Comparison of ENCODE assay signal across 19 mouse cellular contexts in the genomic region with DNA sequence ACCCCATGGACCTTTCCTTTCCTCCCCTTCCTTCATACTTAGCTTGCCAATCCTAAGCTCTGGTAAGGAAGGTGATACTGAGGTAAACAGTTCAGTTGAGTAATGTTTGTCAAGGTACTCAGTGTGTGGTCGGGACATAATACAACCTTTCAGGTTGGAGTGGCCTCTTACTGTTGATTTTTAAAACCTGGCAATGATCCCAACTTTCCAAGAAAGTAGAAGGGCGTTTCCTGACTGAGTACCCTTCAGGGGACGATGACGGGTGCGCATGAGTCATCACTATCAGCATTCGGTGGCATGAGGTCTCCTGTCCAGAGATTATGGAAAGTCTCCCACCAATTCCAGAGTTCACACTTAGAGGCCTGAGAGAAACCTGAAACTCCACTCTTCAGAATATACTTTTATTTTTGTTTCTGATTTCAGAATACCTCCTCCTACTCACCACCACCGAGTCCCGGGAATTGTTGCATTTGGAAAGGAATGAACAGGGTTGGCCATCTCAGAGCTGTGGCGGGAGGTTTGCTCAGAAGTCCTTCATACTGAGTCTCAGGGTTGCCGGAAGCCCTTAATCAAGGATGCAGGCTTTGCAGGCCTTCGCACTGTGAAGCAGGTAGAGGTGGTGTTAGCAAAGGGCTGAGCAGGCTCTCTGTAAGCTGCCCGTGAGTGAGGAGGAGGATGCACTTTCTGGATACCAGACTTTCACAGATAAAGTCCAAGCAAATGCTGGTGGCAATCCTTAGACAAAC. TPM values are rescaled to one million over a fixed set of nuclear protein-coding genes. Genes with fewer than 3 reads are reported as not detected.
DNase-seq lines count a peak whose midpoint lies in the region; ATAC-seq lines count a peak whose summit lies in the region.
"Had no signal": no experiment of that assay in that cellular context is flagged by ENCODE, and none has a peak within 500 bp of the region (broad histone marks: within the 10 kb centered on the region; RNA-seq: fewer than 3 reads in every experiment).

No protein-coding gene starts in this region.

- ATAC-seq in embryonic facial prominence, embryonic 14.5 days (ENCODE audit: low read depth), result no peak
- ATAC-seq in lung, embryonic 16.5 days (ENCODE audit: low read depth), result peak; percentile 91
- ATAC-seq in stomach, embryonic 15.5 days (ENCODE audit: insufficient read depth, low FRiP score, low read depth), result peak; percentile 92
- ATAC-seq: activated CD4-positive, CD25-positive, alpha-beta regulatory T cell, adult 4 months; forebrain, postnatal 0 days; hindbrain, postnatal 0 days; liver, postnatal 0 days had no signal

- H3K9me3 ChIP-seq in embryonic facial prominence, embryonic 14.5 days (ENCODE audit: control insufficient read depth, low read length), result no peaks in the 10 kb centered on the region
- H3K9me3 ChIP-seq in embryonic facial prominence, embryonic 10.5 days, result no peaks in the 10 kb centered on the region
- H3K9me3 ChIP-seq in lung, embryonic 16.5 days (ENCODE audit: control insufficient read depth, low read length), result no peaks in the 10 kb centered on the region
- H3K9me3 ChIP-seq in stomach, embryonic 15.5 days, result no peaks in the 10 kb centered on the region
- H3K9me3 ChIP-seq: limb, embryonic 12.5 days had no signal

- H3K27ac ChIP-seq in embryonic facial prominence, embryonic 14.5 days (replicated peaks; ENCODE audit: low read depth, low read length), result no peak overlapping the region
- H3K27ac ChIP-seq in embryonic facial prominence, embryonic 10.5 days (replicated peaks), result no peak overlapping the region
- H3K27ac ChIP-seq in lung, embryonic 16.5 days (ENCODE audit: low read length), result peak overlapping the region; percentile 76
- H3K27ac ChIP-seq in stomach, embryonic 15.5 days, result peak overlapping the region; percentile 55; the same call in 1 of the 2 replicates
- H3K27ac ChIP-seq: hindbrain, postnatal 0 days; limb, embryonic 12.5 days had no signal

- H3K27me3 ChIP-seq in embryonic facial prominence, embryonic 14.5 days (replicated peaks; ENCODE audit: control insufficient read depth, insufficient read depth, low read length), result no peaks in the 10 kb centered on the region
- H3K27me3 ChIP-seq in embryonic facial prominence, embryonic 10.5 days (replicated peaks; ENCODE audit: low read depth, poor library complexity, severe bottlenecking), result no peaks in the 10 kb centered on the region
- no peaks in the 10 kb centered on the region for H3K27me3 ChIP-seq in lung, embryonic 16.5 days (ENCODE audit: control insufficient read depth, insufficient read depth, low read depth, low read length)
- H3K27me3 ChIP-seq in stomach, embryonic 15.5 days (replicated peaks), result no peaks in the 10 kb centered on the region
- H3K27me3 ChIP-seq: limb, embryonic 12.5 days had no signal

- no peaks in the 10 kb centered on the region for H3K4me1 ChIP-seq in embryonic facial prominence, embryonic 14.5 days (ENCODE audit: control insufficient read depth, insufficient read depth, low read length)
- no peaks in the 10 kb centered on the region for H3K4me1 ChIP-seq in embryonic facial prominence, embryonic 10.5 days
- H3K4me1 ChIP-seq in lung, embryonic 16.5 days (replicated peaks; ENCODE audit: control insufficient read depth, insufficient read depth, low read length), result 0 out of 2 replicates have a peak, but pooled peaks cover 2% of the 10 kb centered on the region
- no peaks in the 10 kb centered on the region for H3K4me1 ChIP-seq in stomach, embryonic 15.5 days

- 74% methylated on average over 12 of the region's 12 CpGs for WGBS in embryonic facial prominence, embryonic 14.5 days
- 89% methylated on average over 12 of the region's 12 CpGs for WGBS in embryonic facial prominence, embryonic 10.5 days
- WGBS in lung, embryonic 16.5 days, result 32% methylated on average over 12 of the region's 12 CpGs
- WGBS in stomach, embryonic 15.5 days, result 51% methylated on average over 12 of the region's 12 CpGs

- DNase-seq in embryonic facial prominence, embryonic 14.5 days (ENCODE audit: low spot score), result peak; percentile 55
- no peak for DNase-seq in embryonic facial prominence, embryonic 10.5 days (ENCODE audit: low spot score)
- DNase-seq in adrenal gland, postnatal 36 days, result peak; percentile 29 to 46
- DNase-seq in thymus, adult 18-20 months, result no peak
- DNase-seq in layer of hippocampus, adult 9-11 months, result no peak
- DNase-seq in heart, postnatal 25 days (ENCODE audit: low spot score), result no peak
- DNase-seq: cerebellum, adult 9-10 months; embryo, embryonic 11 days; forebrain, postnatal 0 days; gastrocnemius, postnatal 10 days; heart, postnatal 36 days; liver, postnatal 0 days; right cerebral cortex, postnatal 14 days had no signal

- H3K36me3 ChIP-seq in embryonic facial prominence, embryonic 14.5 days (ENCODE audit: control insufficient read depth, insufficient read depth, low read length), result no peaks in the 10 kb centered on the region
- no peaks in the 10 kb centered on the region for H3K36me3 ChIP-seq in embryonic facial prominence, embryonic 10.5 days (replicated peaks)
- no peaks in the 10 kb centered on the region for H3K36me3 ChIP-seq in lung, embryonic 16.5 days (ENCODE audit: control insufficient read depth, insufficient read depth, low read length)
- H3K36me3 ChIP-seq in stomach, embryonic 15.5 days, result no peaks in the 10 kb centered on the region
- H3K36me3 ChIP-seq: limb, embryonic 12.5 days had no signal

- H3K9ac ChIP-seq in embryonic facial prominence, embryonic 14.5 days (ENCODE audit: low read depth, low read length), result no peak overlapping the region
- no peak overlapping the region for H3K9ac ChIP-seq in lung, embryonic 16.5 days (ENCODE audit: low read length)
- H3K9ac ChIP-seq in stomach, embryonic 15.5 days, result no peak overlapping the region
- H3K9ac ChIP-seq: forebrain, postnatal 0 days; limb, embryonic 12.5 days; liver, postnatal 0 days had no signal

- no peak overlapping the region for H3K4me3 ChIP-seq in embryonic facial prominence, embryonic 14.5 days (ENCODE audit: low read depth, low read length)
- no peak overlapping the region for H3K4me3 ChIP-seq in embryonic facial prominence, embryonic 10.5 days
- no peak overlapping the region for H3K4me3 ChIP-seq in lung, embryonic 16.5 days (ENCODE audit: low read length)
- H3K4me3 ChIP-seq in stomach, embryonic 15.5 days (replicated peaks), result no peak overlapping the region
- H3K4me3 ChIP-seq: limb, embryonic 12.5 days had no signal

- no peak overlapping the region for H3K4me2 ChIP-seq in embryonic facial prominence, embryonic 14.5 days (ENCODE audit: low read depth, low read length)
- H3K4me2 ChIP-seq in lung, embryonic 16.5 days (ENCODE audit: low read depth, low read length), result no peak overlapping the region; the same call in 1 of the 2 replicates
- no peak overlapping the region for H3K4me2 ChIP-seq in stomach, embryonic 15.5 days
- H3K4me2 ChIP-seq: limb, embryonic 12.5 days; midbrain, embryonic 11.5 days had no signal

- intact Hi-C loops in heart, postnatal 25 days (cut with DNase I), result no loop called here

RNA-seq across cellular contexts. Expression of a gene that starts 20.6 kb away (rescaled TPM):
- polyA plus RNA-seq in embryonic facial prominence, embryonic 14.5 days (2014; fragmentation: Nextera tagmentation; extraction: Ambion mirVana), result 23.5 and 25.4 TPM in 2 replicates
- 5.6 and 8.4 TPM in 2 replicates for polyA plus RNA-seq in embryonic facial prominence, embryonic 10.5 days (2016; fragmentation: Nextera tagmentation; extraction: Ambion mirVana)
- total RNA-seq in adrenal gland, postnatal 36 days (2021), result 10 to 100 TPM; 11.7 to 16.0 TPM
- 40.1 TPM in 2 replicates for polyA plus RNA-seq in lung, embryonic 16.5 days (2015; fragmentation: Nextera tagmentation; extraction: Ambion mirVana)
- 22.9 and 23.1 TPM in 2 replicates for polyA plus RNA-seq in stomach, embryonic 15.5 days (2015; fragmentation: Nextera tagmentation; extraction: Ambion mirVana)
- total RNA-seq in heart, postnatal 25 days (2021), result 10 to 100 TPM; 17.4 to 23.9 TPM

Comparison
In these comparisons a context has a peak if more than half of its experiments do, and no peak if none do; other contexts are left out.
1. DNase-seq: peak in embryonic facial prominence, embryonic 14.5 days (single experiment) and adrenal gland, postnatal 36 days (2 of 2); none in embryonic facial prominence, embryonic 10.5 days (single experiment), thymus, adult 18-20 months (0 of 2), layer of hippocampus, adult 9-11 months (single experiment) and heart, postnatal 25 days (single experiment).
2. H3K27ac ChIP-seq: peak in lung, embryonic 16.5 days (single experiment) and stomach, embryonic 15.5 days (single experiment); none in embryonic facial prominence, embryonic 14.5 days (single experiment) and embryonic facial prominence, embryonic 10.5 days (single experiment).